Mouse (Mus musculus) megakaryocyte, embryonic 14.5 days (primary cell): Measurements from ENCODE around the gene Scd2. TPM values are rescaled to one million over a fixed set of nuclear protein-coding genes. Genes with fewer than 3 reads are reported as not detected.

Experiments used
- H3K27me3 ChIP-seq: replicated peaks from 2 replicates; pipeline ENCODE3; 2012; ENCODE audit warnings: inconsistent platforms
- H3K36me3 ChIP-seq: replicated peaks from 2 replicates; pipeline ENCODE3; 2012; ENCODE audit warnings: low read length, inconsistent platforms, mixed read lengths
- H3K4me1 ChIP-seq: 2 replicates; pipeline ENCODE4 v1.6.1; 2012; ENCODE audit warnings: inconsistent platforms
- H3K4me3 ChIP-seq: replicated peaks from 2 replicates; pipeline ENCODE3; 2012; ENCODE audit warnings: moderate library complexity, mild to moderate bottlenecking, inconsistent platforms
- H3K9me3 ChIP-seq: 2 replicates; pipeline ENCODE4 v1.6.1; 2012; ENCODE audit warnings: inconsistent platforms
- FLI1 ChIP-seq: IDR thresholded peaks from 2 replicates; pipeline ENCODE4 v1.6.1; 2012; ENCODE audit warnings: low read length, inconsistent platforms, mixed read lengths
- GATA1 ChIP-seq: IDR thresholded peaks from 3 replicates; pipeline ENCODE4 v1.6.1; 2012; ENCODE audit warnings: mixed read lengths, low read length, inconsistent platforms, borderline replicate concordance
- polyA plus RNA-seq: library from polyadenylated mRNA; stranded (reverse); fragments of >175 nt; gene quantifications from 2 replicates; pipeline ENCODE4 v1.2.3, GENCODE M21; 2012; ENCODE audit warnings: low replicate concordance; ENCODE audit not compliant: insufficient read depth

Gene Scd2
- polyA plus RNA-seq, 1 experiment = 14.5 TPM

- no peak for TF ChIP-seq FLI1
- no peak for TF ChIP-seq GATA1
- no peak overlapping the region for H3K4me3 ChIP-seq
- peaks cover 37% of the 10 kb centered on the region for H3K4me1 ChIP-seq
These were observed 17.3 kb downstream of the Scd2 start for GRCm38 (mm10) chr19:44310814-44311213.

GRCm38 (mm10) chr19:44311306-44312006, 18.0 kb downstream of the Scd2 start:
- peaks cover 33% of the 10 kb centered on the region for H3K4me1 ChIP-seq
- H3K4me3 ChIP-seq = peak overlapping the region; percentile 14
- peaks cover 39% of the 10 kb centered on the region for H3K36me3 ChIP-seq
- H3K9me3 ChIP-seq = no peaks in the 10 kb centered on the region
- H3K27me3 ChIP-seq = no peaks in the 10 kb centered on the region
- TF ChIP-seq FLI1 (no peak), GATA1 (no peak)

More at GRCm38 (mm10) chr19:44310814-44311213, 17.3 kb downstream of the Scd2 start:
- Histone ChIP-seq H3K27me3 (no peaks in the 10 kb centered on the region), H3K36me3 (peaks cover 46% of the 10 kb centered on the region), H3K9me3 (no peaks in the 10 kb centered on the region)

GRCm38 (mm10) chr19:44312007-44312360, 18.5 kb downstream of the Scd2 start:
- Histone ChIP-seq H3K9me3 (no peaks in the 10 kb centered on the region), H3K36me3 (peaks cover 37% of the 10 kb centered on the region), H3K4me1 (peaks cover 37% of the 10 kb centered on the region), H3K4me3 (no peak overlapping the region), H3K27me3 (no peaks in the 10 kb centered on the region)
- TF ChIP-seq FLI1 (no peak), GATA1 (no peak)

- H3K36me3 ChIP-seq = peaks cover 26% of the 10 kb centered on the region
- no peaks in the 10 kb centered on the region for H3K9me3 ChIP-seq
- peaks cover 38% of the 10 kb centered on the region for H3K4me1 ChIP-seq
- no peak for TF ChIP-seq GATA1
- no peak for TF ChIP-seq FLI1
- no peaks in the 10 kb centered on the region for H3K27me3 ChIP-seq
- H3K4me3 ChIP-seq = no peak overlapping the region
These were observed 19.6 kb downstream of the Scd2 start for GRCm38 (mm10) chr19:44313066-44313465.

- no peak for TF ChIP-seq GATA1
- no peak for TF ChIP-seq FLI1
- H3K27me3 ChIP-seq = no peaks in the 10 kb centered on the region
These were observed 20.9 kb downstream of the Scd2 start for GRCm38 (mm10) chr19:44314327-44314759.

GRCm38 (mm10) chr19:44314871-44315414, 21.5 kb downstream of the Scd2 start:
- Histone ChIP-seq H3K4me1 (peaks cover 38% of the 10 kb centered on the region), H3K4me3 (peak overlapping the region; percentile 90), H3K27me3 (no peaks in the 10 kb centered on the region), H3K9me3 (peaks cover 10% of the 10 kb centered on the region), H3K36me3 (peaks cover 10% of the 10 kb centered on the region)
- TF ChIP-seq GATA1 (no peak), FLI1 (no peak)

More at GRCm38 (mm10) chr19:44314327-44314759, 20.9 kb downstream of the Scd2 start:
- Histone ChIP-seq H3K4me3 (peak overlapping the region; percentile 90), H3K9me3 (peaks cover 4% of the 10 kb centered on the region), H3K36me3 (peaks cover 14% of the 10 kb centered on the region), H3K4me1 (peaks cover 38% of the 10 kb centered on the region)

GRCm38 (mm10) chr19:44316752-44317315, 23.4 kb downstream of the Scd2 start:
- H3K4me1 ChIP-seq = peaks cover 32% of the 10 kb centered on the region
- H3K36me3 ChIP-seq = peaks cover 5% of the 10 kb centered on the region
- no peak for TF ChIP-seq FLI1
- TF ChIP-seq GATA1 = no peak

GRCm38 (mm10) chr19:44317391-44317790, 23.9 kb downstream of the Scd2 start:
- Histone ChIP-seq H3K4me3 (no peak overlapping the region), H3K4me1 (peaks cover 27% of the 10 kb centered on the region), H3K36me3 (peaks cover 3% of the 10 kb centered on the region), H3K27me3 (no peaks in the 10 kb centered on the region), H3K9me3 (peaks cover 10% of the 10 kb centered on the region)
- TF ChIP-seq FLI1 (no peak), GATA1 (no peak)

More at GRCm38 (mm10) chr19:44316752-44317315, 23.4 kb downstream of the Scd2 start:
- Histone ChIP-seq H3K4me3 (no peak overlapping the region), H3K9me3 (peaks cover 10% of the 10 kb centered on the region), H3K27me3 (no peaks in the 10 kb centered on the region)

- Histone ChIP-seq H3K4me1 (peaks cover 22% of the 10 kb centered on the region), H3K4me3 (no peak overlapping the region), H3K9me3 (peaks cover 10% of the 10 kb centered on the region), H3K36me3 (peaks cover 3% of the 10 kb centered on the region), H3K27me3 (no peaks in the 10 kb centered on the region)
- no peak for TF ChIP-seq GATA1
- TF ChIP-seq FLI1 = no peak
These were observed 25.1 kb downstream of the Scd2 start for GRCm38 (mm10) chr19:44318545-44318944.

GRCm38 (mm10) chr19:44320316-44320715, 26.8 kb downstream of the Scd2 start:
- TF ChIP-seq GATA1 (no peak), FLI1 (no peak)
- Histone ChIP-seq H3K27me3 (no peaks in the 10 kb centered on the region), H3K4me3 (no peak overlapping the region), H3K36me3 (peaks cover 3% of the 10 kb centered on the region), H3K4me1 (peaks cover 10% of the 10 kb centered on the region; the same call in 1 of the 2 replicates), H3K9me3 (peaks cover 10% of the 10 kb centered on the region)
